Mouse (Mus musculus): ENCODE results near the gene Rag1. TPM values are rescaled to one million over a fixed set of nuclear protein-coding genes. Genes with fewer than 3 reads are reported as not detected.
A peak's percentile ranks its signal among the peaks of the same experiment; 100 is the strongest.

The Rag1 gene
- total RNA-seq, 2 experiments from 2014 or later, result 0.16 to 0.61 TPM

GRCm38 (mm10) chr2:101638979-101639839 is 10.1 kb downstream of the Rag1 start:
- no peak for DNase-seq

GRCm38 (mm10) chr2:101628297-101629236 is 20.7 kb downstream of the Rag1 start:
- DNase-seq, result peak; percentile 44

- no peak for DNase-seq
Measured at GRCm38 (mm10) chr2:101627227-101627626, 22.1 kb downstream of the Rag1 start.

- DNase-seq, result no peak
Measured at GRCm38 (mm10) chr2:101624526-101624925, 24.8 kb downstream of the Rag1 start, which contains the start of gene Rag2. Gene Rag2, plus strand, starts transcription at chr2:101624718.

GRCm38 (mm10) chr2:101624011-101624410 is 25.3 kb downstream of the Rag1 start:
- no peak for DNase-seq

GRCm38 (mm10) chr2:101623042-101623441 is 26.3 kb downstream of the Rag1 start:
- DNase-seq, result no peak

GRCm38 (mm10) chr2:101621611-101622010 is 27.7 kb downstream of the Rag1 start:
- no peak for DNase-seq

GRCm38 (mm10) chr2:101620899-101621298 is 28.4 kb downstream of the Rag1 start:
- no peak for DNase-seq

GRCm38 (mm10) chr2:101618373-101618772 is 30.9 kb downstream of the Rag1 start:
- no peak for DNase-seq

- no peak for DNase-seq
Measured at GRCm38 (mm10) chr2:101615464-101616305, 33.6 kb downstream of the Rag1 start.

- DNase-seq, result no peak
Measured at GRCm38 (mm10) chr2:101610861-101611260, 38.4 kb downstream of the Rag1 start.

- DNase-seq, result no peak
Measured at GRCm38 (mm10) chr2:101608232-101608894, 40.9 kb downstream of the Rag1 start.

- DNase-seq, result no peak
Measured at GRCm38 (mm10) chr2:101603099-101603498, 46.2 kb downstream of the Rag1 start.

GRCm38 (mm10) chr2:101600703-101601102 is 48.6 kb downstream of the Rag1 start:
- peak; percentile 48 for DNase-seq

- DNase-seq, result no peak
Measured at GRCm38 (mm10) chr2:101598190-101599181, 50.8 kb downstream of the Rag1 start.

- DNase-seq, result no peak
Measured at GRCm38 (mm10) chr2:101597186-101597585, 52.1 kb downstream of the Rag1 start.

- DNase-seq, result no peak
Measured at GRCm38 (mm10) chr2:101594681-101595080, 54.6 kb downstream of the Rag1 start.

GRCm38 (mm10) chr2:101592886-101593285 is 56.4 kb downstream of the Rag1 start:
- DNase-seq, result no peak

- DNase-seq, result no peak
Measured at GRCm38 (mm10) chr2:101592023-101592841, 57.1 kb downstream of the Rag1 start.
